Mouse (Mus musculus): ENCODE measurements around the gene Hoxb4. TPM values are rescaled to one million over a fixed set of nuclear protein-coding genes. Genes with fewer than 3 reads are reported as not detected.

Gene Hoxb4
- polyA plus RNA-seq, 1 experiment from 2014 or later: 0.56 TPM

DNA sequence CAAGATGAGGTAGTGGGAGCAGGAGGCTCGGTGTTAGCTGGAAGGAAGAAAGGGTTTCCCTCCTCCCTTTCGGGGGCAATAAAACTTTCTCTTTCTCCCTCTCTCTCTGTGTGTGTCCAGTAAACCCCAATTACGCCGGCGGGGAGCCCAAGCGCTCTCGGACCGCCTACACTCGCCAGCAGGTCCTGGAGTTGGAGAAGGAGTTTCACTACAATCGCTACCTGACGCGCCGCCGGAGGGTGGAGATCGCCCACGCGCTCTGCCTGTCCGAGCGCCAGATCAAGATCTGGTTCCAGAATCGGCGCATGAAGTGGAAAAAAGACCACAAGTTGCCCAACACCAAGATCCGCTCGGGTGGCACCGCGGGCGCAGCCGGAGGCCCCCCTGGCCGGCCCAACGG is 1.8 kb downstream of the Hoxb4 start:
- H3K9me3 ChIP-seq: no peaks in the 10 kb centered on the region
- no peaks in the 10 kb centered on the region for H3K36me3 ChIP-seq
- H3K9ac ChIP-seq (replicated peaks): 0 out of 2 replicates have a peak overlapping the region, but pooled peaks have one; percentile 18
- H3K4me3 ChIP-seq (replicated peaks): peak overlapping the region; percentile 42
- ATAC-seq (ENCODE audit: insufficient number of reproducible peaks, insufficient read depth, low FRiP score, low TSS enrichment, low read depth): no peak
- H3K4me1 ChIP-seq (replicated peaks): peaks cover 19% of the 10 kb centered on the region
- peaks cover 97% of the 10 kb centered on the region for H3K27me3 ChIP-seq
- WGBS: under 1% methylated on average over 29 of the region's 29 CpGs
- peak overlapping the region; percentile 65 for H3K4me2 ChIP-seq
- 0 out of 2 replicates have a peak overlapping the region, but pooled peaks have one; percentile 35 for H3K27ac ChIP-seq

DNA sequence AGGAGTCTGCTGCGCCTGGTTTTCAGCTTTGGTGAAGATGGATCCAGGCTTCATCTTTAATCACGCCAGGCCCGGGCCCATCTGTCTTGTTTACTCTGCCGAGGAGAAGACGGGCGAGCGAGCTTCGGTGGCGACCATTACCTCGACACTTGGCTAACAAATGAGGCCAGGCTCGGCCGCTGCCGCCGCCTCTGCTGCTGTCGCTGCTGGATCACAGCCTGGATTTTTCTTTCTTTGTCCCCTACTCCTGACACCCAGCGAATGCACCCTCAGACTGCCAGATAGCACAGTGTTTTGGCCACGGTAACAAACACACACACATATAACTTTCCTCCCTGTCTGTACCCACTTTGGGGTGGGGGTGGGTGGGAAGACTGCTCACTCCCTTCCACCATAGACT is 2.6 kb downstream of the Hoxb4 start:
- H3K4me1 ChIP-seq (replicated peaks): peaks cover 20% of the 10 kb centered on the region
- no peak overlapping the region for H3K9ac ChIP-seq (replicated peaks)
- H3K9me3 ChIP-seq: no peaks in the 10 kb centered on the region
- 4% methylated on average over 17 of the region's 17 CpGs for WGBS
- H3K27ac ChIP-seq: no peak overlapping the region
- H3K4me2 ChIP-seq: peak overlapping the region; percentile 7; the same call in 1 of the 2 replicates
- H3K36me3 ChIP-seq: no peaks in the 10 kb centered on the region
- no peak for ATAC-seq (ENCODE audit: insufficient number of reproducible peaks, insufficient read depth, low FRiP score, low TSS enrichment, low read depth)
- H3K4me3 ChIP-seq (replicated peaks): no peak overlapping the region; the same call in 1 of the 2 replicates
- peaks cover 97% of the 10 kb centered on the region for H3K27me3 ChIP-seq

DNA sequence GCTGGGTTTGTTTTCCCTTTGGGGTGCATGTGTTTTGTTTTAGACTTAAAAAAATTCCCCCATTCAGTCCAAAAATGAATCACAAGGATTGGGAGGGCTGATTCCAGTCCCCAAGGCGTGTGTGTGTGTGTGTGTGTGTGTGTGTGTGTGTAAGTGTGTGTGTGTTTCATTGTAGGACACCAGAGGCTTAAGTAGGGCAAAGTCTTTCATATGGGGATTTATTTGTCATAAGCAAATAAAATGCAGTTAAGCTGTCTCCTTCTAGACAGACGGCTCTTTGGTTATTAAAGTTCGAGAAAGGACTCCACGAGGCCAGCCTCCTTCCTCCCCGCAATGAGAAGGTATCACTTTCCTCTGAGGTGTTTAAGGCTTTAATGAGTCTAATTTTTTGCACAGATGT is 3.8 kb downstream of the Hoxb4 start:
- WGBS: 8% methylated on average over 5 of the region's 5 CpGs
- Histone ChIP-seq H3K36me3 (no peaks in the 10 kb centered on the region), H3K4me3 (replicated peaks) (no peak overlapping the region), H3K9me3 (no peaks in the 10 kb centered on the region), H3K27me3 (peaks cover 97% of the 10 kb centered on the region), H3K27ac (no peak overlapping the region), H3K9ac (replicated peaks) (no peak overlapping the region), H3K4me2 (no peak overlapping the region), H3K4me1 (replicated peaks) (peaks cover 23% of the 10 kb centered on the region)
- ATAC-seq (ENCODE audit: insufficient number of reproducible peaks, insufficient read depth, low FRiP score, low TSS enrichment, low read depth): no peak

DNA sequence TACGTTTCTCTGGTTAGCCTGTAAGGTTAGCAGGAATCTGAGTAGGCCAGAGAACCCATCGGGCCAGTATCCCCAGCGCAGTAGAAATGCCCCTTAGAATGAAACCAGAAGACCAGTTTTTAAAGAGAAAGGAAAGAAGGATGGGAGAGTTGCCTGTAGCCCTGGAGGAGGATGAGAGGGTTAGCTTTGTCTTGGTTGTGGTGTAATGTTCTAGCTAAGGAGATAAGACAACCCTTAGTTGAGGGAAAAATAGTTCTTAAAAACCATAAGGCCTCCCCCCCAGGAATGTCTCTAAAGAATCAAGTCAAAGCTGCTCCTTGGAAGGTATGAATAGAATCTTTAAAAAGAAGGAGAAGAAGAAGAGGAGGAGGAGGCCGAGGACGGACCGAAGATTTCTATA is 4.7 kb downstream of the Hoxb4 start:
- Histone ChIP-seq H3K36me3 (no peaks in the 10 kb centered on the region), H3K4me2 (no peak overlapping the region), H3K9ac (replicated peaks) (no peak overlapping the region), H3K27ac (no peak overlapping the region), H3K4me3 (replicated peaks) (no peak overlapping the region), H3K27me3 (peaks cover 99% of the 10 kb centered on the region), H3K4me1 (replicated peaks) (peaks cover 23% of the 10 kb centered on the region), H3K9me3 (no peaks in the 10 kb centered on the region)
- no peak for ATAC-seq (ENCODE audit: insufficient number of reproducible peaks, insufficient read depth, low FRiP score, low TSS enrichment, low read depth)
- WGBS: 14% methylated on average over 6 of the region's 6 CpGs

DNA sequence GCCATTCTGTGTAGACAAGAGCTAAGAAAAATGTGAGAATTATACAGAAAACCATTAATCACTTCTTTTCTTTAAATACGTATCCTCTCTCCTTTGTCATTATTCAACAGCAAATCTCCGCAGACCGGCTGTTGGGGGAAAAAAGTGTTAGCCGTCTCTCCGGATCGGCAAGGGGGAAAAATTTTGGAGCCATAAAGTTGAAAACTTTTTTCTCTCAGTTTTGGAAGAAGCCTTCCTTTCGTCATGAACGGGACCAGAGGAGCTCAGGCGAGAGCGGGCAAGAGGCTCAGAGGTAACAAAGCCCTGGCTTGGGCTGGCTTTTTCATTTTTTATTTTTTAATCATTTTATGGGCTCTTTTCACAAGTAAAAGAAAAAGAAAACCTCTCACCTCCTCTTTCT is 5.1 kb downstream of the Hoxb4 start, which contains the start of gene Hoxb3:
Hoxb3 (plus strand) TSS at position 173 of the 400 bp plus-strand sequence.
- Histone ChIP-seq H3K36me3 (no peaks in the 10 kb centered on the region), H3K4me3 (replicated peaks) (no peak within 1 kb of the TSS), H3K9ac (replicated peaks) (no peak within 1 kb of the TSS), H3K27me3 (peaks cover 99% of the 10 kb centered on the region), H3K4me2 (no peak within 1 kb of the TSS), H3K27ac (no peak within 1 kb of the TSS), H3K9me3 (no peaks in the 10 kb centered on the region), H3K4me1 (replicated peaks) (peaks cover 23% of the 10 kb centered on the region)
- ATAC-seq (ENCODE audit: insufficient number of reproducible peaks, insufficient read depth, low FRiP score, low TSS enrichment, low read depth): no peak
- 11% methylated on average over 10 of the region's 10 CpGs for WGBS

DNA sequence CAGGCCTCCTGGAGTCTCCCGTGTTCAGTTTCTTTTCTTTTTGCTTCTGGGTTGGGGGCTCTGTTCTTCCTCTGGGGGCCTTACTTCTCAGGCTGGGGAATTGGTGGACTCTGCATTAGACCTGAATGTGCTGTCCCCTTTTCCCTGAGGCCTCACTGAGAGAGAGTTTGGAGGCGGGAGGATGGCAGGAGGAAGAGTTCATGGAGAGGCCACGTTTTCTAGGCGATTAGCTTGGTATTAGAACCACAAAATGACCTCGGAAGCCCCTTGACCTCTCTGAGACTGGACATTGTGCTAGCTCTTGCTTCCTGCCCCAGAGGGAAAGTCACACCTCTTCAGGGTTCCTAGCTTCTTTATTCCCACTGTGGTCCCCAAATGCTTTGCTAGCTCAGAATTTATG is 6.1 kb downstream of the Hoxb4 start:
- no peak for ATAC-seq (ENCODE audit: insufficient number of reproducible peaks, insufficient read depth, low FRiP score, low TSS enrichment, low read depth)
- H3K27me3 ChIP-seq: peaks cover 99% of the 10 kb centered on the region
- H3K4me2 ChIP-seq: no peak overlapping the region
- H3K4me1 ChIP-seq (replicated peaks): peaks cover 16% of the 10 kb centered on the region
- no peak overlapping the region for H3K9ac ChIP-seq (replicated peaks)
- H3K27ac ChIP-seq: no peak overlapping the region
- no peaks in the 10 kb centered on the region for H3K36me3 ChIP-seq
- no peaks in the 10 kb centered on the region for H3K9me3 ChIP-seq
- H3K4me3 ChIP-seq (replicated peaks): no peak overlapping the region
- 4% methylated on average over 5 of the region's 5 CpGs for WGBS

DNA sequence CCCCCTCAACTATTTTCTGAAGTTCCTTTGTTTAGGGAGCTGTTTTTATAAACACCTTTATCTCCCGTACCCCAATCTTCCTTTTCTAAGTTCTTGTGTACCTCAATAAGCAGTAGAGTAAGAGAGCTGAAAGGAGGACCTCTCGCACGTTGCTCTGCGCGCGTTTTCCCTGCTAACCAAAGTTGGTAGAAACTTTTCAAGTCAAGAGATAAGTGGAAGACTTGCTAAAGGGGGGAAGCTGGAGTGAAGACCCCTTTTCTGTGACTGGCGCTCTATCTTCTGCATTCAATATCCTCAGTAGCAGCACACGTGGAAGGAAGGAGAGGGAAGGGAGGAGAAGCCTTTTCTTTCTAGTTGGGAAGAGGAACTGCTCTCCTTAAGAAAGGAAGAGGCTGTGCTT is 6.9 kb downstream of the Hoxb4 start:
- Histone ChIP-seq H3K36me3 (no peaks in the 10 kb centered on the region), H3K9me3 (no peaks in the 10 kb centered on the region), H3K27me3 (peaks cover 99% of the 10 kb centered on the region), H3K9ac (replicated peaks) (no peak overlapping the region), H3K4me3 (replicated peaks) (no peak overlapping the region), H3K27ac (no peak overlapping the region), H3K4me1 (replicated peaks) (peaks cover 8% of the 10 kb centered on the region), H3K4me2 (no peak overlapping the region)
- 14% methylated on average over 8 of the region's 8 CpGs for WGBS
- no peak for ATAC-seq (ENCODE audit: insufficient number of reproducible peaks, insufficient read depth, low FRiP score, low TSS enrichment, low read depth)

DNA sequence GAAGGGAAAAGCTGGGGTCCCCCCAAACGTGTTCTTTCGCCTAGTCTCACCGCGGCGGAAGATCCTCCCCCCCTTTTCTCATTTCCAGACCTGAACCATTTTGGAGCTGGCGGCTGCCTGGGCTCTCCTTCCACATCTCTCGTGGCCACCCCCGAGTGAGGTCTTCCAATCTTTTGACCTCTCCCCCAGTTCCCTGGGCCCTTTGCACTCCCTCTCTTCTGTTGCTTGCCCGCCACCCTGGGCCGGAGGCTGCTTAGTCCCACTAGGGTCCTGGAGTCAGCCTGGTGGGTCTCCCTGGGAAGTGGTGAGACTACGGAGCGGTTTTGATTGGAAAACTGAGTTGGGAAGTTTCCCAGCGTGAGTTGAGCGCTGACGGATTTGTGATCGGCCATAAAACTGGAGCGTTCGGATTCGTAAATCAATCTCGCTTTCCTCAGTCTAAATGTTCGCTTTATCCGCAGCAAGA is 7.7 kb downstream of the Hoxb4 start:
- H3K36me3 ChIP-seq: no peaks in the 10 kb centered on the region
- no peak for ATAC-seq (ENCODE audit: insufficient number of reproducible peaks, insufficient read depth, low FRiP score, low TSS enrichment, low read depth)
- 4% methylated on average over 22 of the region's 22 CpGs for WGBS
- peaks cover 4% of the 10 kb centered on the region for H3K4me1 ChIP-seq (replicated peaks)
- H3K4me2 ChIP-seq: peak overlapping the region; percentile 16; the same call in 1 of the 2 replicates
- no peak overlapping the region for H3K9ac ChIP-seq (replicated peaks)
- no peak overlapping the region for H3K4me3 ChIP-seq (replicated peaks)
- H3K27ac ChIP-seq: 0 out of 2 replicates have a peak overlapping the region, but pooled peaks have one; percentile 35
- H3K27me3 ChIP-seq: peaks cover 100% of the 10 kb centered on the region
- H3K9me3 ChIP-seq: no peaks in the 10 kb centered on the region

DNA sequence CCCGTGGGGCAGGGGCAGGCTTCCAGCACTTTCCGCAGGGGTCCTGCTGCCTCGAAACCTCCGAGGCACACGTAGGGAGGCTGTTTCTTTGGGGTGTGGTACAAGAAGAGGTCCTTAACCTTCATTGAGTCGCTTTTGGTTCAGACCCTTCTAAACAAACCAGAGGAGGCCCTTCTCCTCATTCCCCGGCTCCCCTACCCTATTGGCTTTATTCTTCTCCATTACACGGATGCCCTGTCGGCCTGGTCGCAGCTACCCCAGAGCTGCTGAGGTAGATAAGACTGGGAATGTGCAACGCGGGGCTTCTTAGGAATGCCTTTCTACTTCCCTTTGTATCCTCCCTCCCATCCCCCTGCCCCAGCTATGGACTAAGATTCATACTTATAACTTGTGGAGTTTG is 8.6 kb downstream of the Hoxb4 start:
- no peaks in the 10 kb centered on the region for H3K36me3 ChIP-seq
- ATAC-seq (ENCODE audit: insufficient number of reproducible peaks, insufficient read depth, low FRiP score, low TSS enrichment, low read depth): no peak
- no peak overlapping the region for H3K4me3 ChIP-seq (replicated peaks)
- no peaks in the 10 kb centered on the region for H3K9me3 ChIP-seq
- 2% methylated on average over 12 of the region's 12 CpGs for WGBS
- no peak overlapping the region for H3K27ac ChIP-seq
- no peak overlapping the region for H3K9ac ChIP-seq (replicated peaks)
- H3K27me3 ChIP-seq: peaks cover 100% of the 10 kb centered on the region
- peaks cover 4% of the 10 kb centered on the region for H3K4me1 ChIP-seq (replicated peaks)
- 0 out of 2 replicates have a peak overlapping the region, but pooled peaks have one; percentile 16 for H3K4me2 ChIP-seq

DNA sequence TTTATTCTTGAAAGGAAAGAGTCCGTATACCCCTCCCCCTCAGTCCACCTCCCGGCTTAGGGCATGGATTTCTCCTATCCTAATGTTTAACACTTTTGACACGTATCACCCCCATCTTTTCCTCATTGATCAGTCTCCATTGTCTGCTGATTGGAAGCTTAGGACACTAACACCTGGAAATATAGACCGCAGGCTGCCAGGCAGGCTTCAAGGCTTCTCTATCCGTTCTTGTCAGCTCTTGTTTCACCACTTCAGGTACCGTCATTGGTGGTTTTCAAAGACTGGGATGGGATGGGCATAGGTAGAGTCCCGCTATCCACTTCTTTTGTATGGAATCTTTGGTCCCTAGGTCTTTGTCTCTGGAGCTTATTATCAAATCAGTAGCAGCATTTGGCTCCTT is 9.1 kb downstream of the Hoxb4 start:
- Histone ChIP-seq H3K4me3 (replicated peaks) (no peak overlapping the region), H3K9ac (replicated peaks) (no peak overlapping the region), H3K4me2 (no peak overlapping the region), H3K27me3 (peaks cover 100% of the 10 kb centered on the region), H3K27ac (no peak overlapping the region), H3K36me3 (no peaks in the 10 kb centered on the region), H3K9me3 (no peaks in the 10 kb centered on the region), H3K4me1 (replicated peaks) (peaks cover 6% of the 10 kb centered on the region)
- ATAC-seq (ENCODE audit: insufficient number of reproducible peaks, insufficient read depth, low FRiP score, low TSS enrichment, low read depth): no peak
- WGBS: 14% methylated on average over 7 of the region's 7 CpGs

DNA sequence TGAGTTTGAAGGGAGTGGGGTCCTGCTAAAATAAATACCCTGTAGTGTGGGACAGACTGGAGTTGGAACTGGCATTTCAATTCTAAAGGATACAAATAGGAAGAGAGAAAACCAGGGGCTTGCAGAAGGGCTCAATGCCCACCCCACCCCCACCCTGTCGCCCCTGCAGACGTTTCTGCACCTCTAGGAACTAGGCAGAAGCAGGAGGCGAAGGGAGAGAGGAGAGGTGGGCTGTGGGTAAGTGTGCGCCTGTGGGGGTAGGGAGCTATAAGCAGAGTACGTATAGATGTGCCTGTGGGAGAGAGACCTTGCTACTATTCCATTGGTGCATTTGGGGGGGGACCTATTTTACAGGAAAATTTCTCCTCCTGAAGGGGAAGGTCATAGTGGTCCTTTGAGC is 9.7 kb downstream of the Hoxb4 start:
- Histone ChIP-seq H3K36me3 (no peaks in the 10 kb centered on the region), H3K4me3 (replicated peaks) (no peak overlapping the region), H3K9ac (replicated peaks) (no peak overlapping the region), H3K4me1 (replicated peaks) (peaks cover 12% of the 10 kb centered on the region), H3K27ac (no peak overlapping the region), H3K9me3 (no peaks in the 10 kb centered on the region), H3K4me2 (no peak overlapping the region), H3K27me3 (peaks cover 100% of the 10 kb centered on the region)
- 15% methylated on average over 5 of the region's 5 CpGs for WGBS
- 0 out of 2 replicates have a peak, but pooled peaks have one; percentile 37 for ATAC-seq (ENCODE audit: insufficient number of reproducible peaks, insufficient read depth, low FRiP score, low TSS enrichment, low read depth)

DNA sequence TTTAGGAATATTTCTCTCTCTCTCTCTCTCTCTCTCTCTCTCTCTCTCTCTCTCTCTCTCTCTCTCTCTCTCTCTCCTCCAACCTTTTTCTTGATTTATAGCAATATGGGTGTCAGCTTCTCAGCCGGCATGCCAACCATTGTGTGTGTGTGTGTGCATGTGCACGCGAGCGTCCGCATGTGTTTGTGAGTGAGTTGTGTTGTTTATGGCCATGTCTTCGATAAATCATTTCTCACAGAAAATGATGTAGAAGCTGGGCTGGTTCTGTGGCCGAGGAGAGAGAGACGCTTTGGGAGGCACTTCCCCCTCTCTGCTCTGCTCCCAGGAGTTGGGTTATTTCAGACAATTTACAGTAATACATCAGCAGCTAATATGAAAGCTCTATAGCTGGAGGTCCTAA is 10.5 kb downstream of the Hoxb4 start:
- Histone ChIP-seq H3K9me3 (no peaks in the 10 kb centered on the region), H3K4me3 (replicated peaks) (no peak overlapping the region), H3K4me2 (no peak overlapping the region), H3K4me1 (replicated peaks) (peaks cover 16% of the 10 kb centered on the region), H3K9ac (replicated peaks) (no peak overlapping the region), H3K27ac (no peak overlapping the region), H3K36me3 (no peaks in the 10 kb centered on the region), H3K27me3 (peaks cover 100% of the 10 kb centered on the region)
- ATAC-seq (ENCODE audit: insufficient number of reproducible peaks, insufficient read depth, low FRiP score, low TSS enrichment, low read depth): no peak
- WGBS: 14% methylated on average over 8 of the region's 8 CpGs

Data from limb, embryonic 12.5 days (tissue).